Mouse (Mus musculus) ES-E14 (cell line): ENCODE data around the gene Ccdc85c. TPM values are rescaled to one million over a fixed set of nuclear protein-coding genes. Genes with fewer than 3 reads are reported as not detected.

Source experiments
- DNase-seq: peaks from one replicate; pipeline ENCODE4 v3.0.0-alpha.2; 2013; ENCODE audit warnings: low read depth, low spot score
- H3K27ac ChIP-seq: 2 replicates; pipeline ENCODE4 v1.5.1; 2012; ENCODE audit warnings: low read depth, mild to moderate bottlenecking, low read length, moderate library complexity, mixed read lengths; ENCODE audit not compliant: poor library complexity, insufficient read depth, severe bottlenecking
- H3K36me3 ChIP-seq: 2 replicates; pipeline ENCODE4 v1.6.1; 2012; ENCODE audit warnings: mild to moderate bottlenecking, low read length, moderate library complexity, mixed read lengths; ENCODE audit not compliant: control insufficient read depth, poor library complexity, insufficient read depth, severe bottlenecking
- H3K4me1 ChIP-seq, 2 experiments: fragments of 150-350 bp in 1 of 2; sonication (generic) in 1 of 2; 2 replicates each; pipeline ENCODE4 v1.6.1; 2012; ENCODE audit warnings: low read length in 2 of 2, mild to moderate bottlenecking in 1 of 2, mixed read lengths in 1 of 2; ENCODE audit not compliant: control insufficient read depth in 2 of 2, insufficient read depth in 2 of 2, poor library complexity in 1 of 2
- H3K4me3 ChIP-seq, 2 experiments: fragments of 150-350 bp in 1 of 2; sonication (generic) in 1 of 2; 2 replicates each; pipeline ENCODE4 v1.5.1; 2012; ENCODE audit warnings: low read length in 2 of 2, low read depth in 1 of 2, mild to moderate bottlenecking in 1 of 2, mixed read lengths in 1 of 2; ENCODE audit not compliant: insufficient read depth in 1 of 2, poor library complexity in 1 of 2, severe bottlenecking in 1 of 2
- H3K9ac ChIP-seq: 2 replicates; pipeline ENCODE4 v1.6.1; 2012; ENCODE audit warnings: low read depth, mild to moderate bottlenecking, low read length, mixed read lengths; ENCODE audit not compliant: poor library complexity, insufficient read depth, severe bottlenecking
- H3K9me3 ChIP-seq: fragments of 150-350 bp; sonication (generic); 2 replicates; pipeline ENCODE4 v1.6.1; 2012; ENCODE audit warnings: low read depth, mild to moderate bottlenecking, low read length; ENCODE audit not compliant: control insufficient read depth, insufficient read depth
- CHD2 ChIP-seq: IDR thresholded peaks from 2 replicates; pipeline ENCODE4 v1.6.1; 2014; ENCODE audit warnings: mild to moderate bottlenecking, low read depth, low read length, inconsistent platforms
- HCFC1 ChIP-seq: IDR thresholded peaks from 2 replicates; pipeline ENCODE4 v1.6.1; 2012; ENCODE audit warnings: low read length, inconsistent platforms, borderline replicate concordance; ENCODE audit not compliant: insufficient read depth
- MAFK ChIP-seq: IDR thresholded peaks from 2 replicates; pipeline ENCODE4 v1.6.1; 2014; ENCODE audit warnings: mild to moderate bottlenecking, low read depth, low read length, inconsistent platforms; ENCODE audit not compliant: insufficient read depth
- ZC3H11A ChIP-seq: IDR thresholded peaks from 2 replicates; pipeline ENCODE4 v1.6.1; 2012; ENCODE audit warnings: low read depth, mild to moderate bottlenecking, inconsistent platforms, low read length, borderline replicate concordance
- ZNF384 ChIP-seq: IDR thresholded peaks from 2 replicates; pipeline ENCODE4 v1.6.1; 2012; ENCODE audit warnings: low read depth, low read length, inconsistent platforms
- in situ Hi-C, 2 experiments: fragments of 600-800 bp; cut with MboI; formaldehyde crosslinking; loops; one replicate each; pipeline ENCODE4 v1.15.1; 2025; ENCODE audit warnings: low sequenced_read_pairs in 2 of 2, inconsistent platforms in 1 of 2; ENCODE audit not compliant: unreplicated experiment in 2 of 2
- total RNA-seq: library from RNA; depleted of rRNA; stranded (reverse); fragments of 300-350 nt; gene quantifications from 2 replicates; pipeline ENCODE4 v1.2.3, GENCODE M21; 2012

Ccdc85c gene
- total RNA-seq, 1 experiment: 21.9 TPM

- peaks cover 0 to 18% of the 10 kb centered on the region in 2 experiments; a peak in 2 of 4 replicates for H3K4me1 ChIP-seq
These were observed 49.0 kb downstream of the Ccdc85c start for GRCm38 (mm10) chr12:108226216-108226615.

GRCm38 (mm10) chr12:108225781-108226180 lies 49.4 kb downstream of the Ccdc85c start:
- Histone ChIP-seq H3K36me3 (no peaks in the 10 kb centered on the region), H3K4me1 (peaks cover 0 to 22% of the 10 kb centered on the region in 2 experiments; a peak in 2 of 4 replicates), H3K9ac (no peak overlapping the region), H3K27ac (no peak overlapping the region), H3K9me3 (no peaks in the 10 kb centered on the region), H3K4me3 (no peak overlapping the region)
- in situ Hi-C loops: no loop called here
- no peak for TF ChIP-seq ZNF384
- TF ChIP-seq MAFK: no peak
- TF ChIP-seq HCFC1: no peak
- TF ChIP-seq ZC3H11A: no peak
- TF ChIP-seq CHD2: no peak
- no peak for DNase-seq

More at GRCm38 (mm10) chr12:108226216-108226615, 49.0 kb downstream of the Ccdc85c start:
- DNase-seq: no peak
- TF ChIP-seq ZNF384 (no peak), MAFK (no peak), HCFC1 (no peak), ZC3H11A (no peak), CHD2 (no peak)
- Histone ChIP-seq H3K9me3 (no peaks in the 10 kb centered on the region), H3K36me3 (no peaks in the 10 kb centered on the region), H3K4me3 (no peak overlapping the region), H3K9ac (no peak overlapping the region), H3K27ac (no peak overlapping the region)
- in situ Hi-C loops: no loop called here

GRCm38 (mm10) chr12:108223357-108223756 lies 51.9 kb downstream of the Ccdc85c start:
- TF ChIP-seq ZC3H11A: no peak
- TF ChIP-seq ZNF384: no peak
- no peak for TF ChIP-seq CHD2
- TF ChIP-seq HCFC1: no peak
- no peak for TF ChIP-seq MAFK
- 0 out of 4 replicates have a peak overlapping the region, but pooled peaks of 1 of the 2 experiments have one; percentile 21 for H3K4me3 ChIP-seq
- no peaks in the 10 kb centered on the region for H3K36me3 ChIP-seq
- H3K27ac ChIP-seq: no peak overlapping the region
- H3K9me3 ChIP-seq: no peaks in the 10 kb centered on the region
- DNase-seq: no peak
- H3K4me1 ChIP-seq: peaks cover 0 to 30% of the 10 kb centered on the region in 2 experiments; a peak in 2 of 4 replicates
- peak overlapping the region; percentile 26; the same call in 1 of the 2 replicates for H3K9ac ChIP-seq
- in situ Hi-C loops: no loop called here

- Histone ChIP-seq H3K9ac (no peak overlapping the region), H3K4me3 (no peak overlapping the region), H3K9me3 (no peaks in the 10 kb centered on the region), H3K27ac (no peak overlapping the region), H3K36me3 (no peaks in the 10 kb centered on the region), H3K4me1 (peaks cover 0 to 30% of the 10 kb centered on the region in 2 experiments; a peak in 2 of 4 replicates)
- in situ Hi-C loops: no loop called here
- TF ChIP-seq HCFC1 (no peak), ZNF384 (no peak), CHD2 (no peak), MAFK (no peak), ZC3H11A (no peak)
- no peak for DNase-seq
These were observed 53.5 kb downstream of the Ccdc85c start for GRCm38 (mm10) chr12:108221712-108222111.

- no peak overlapping the region for H3K4me3 ChIP-seq
- H3K9me3 ChIP-seq: no peaks in the 10 kb centered on the region
- H3K9ac ChIP-seq: no peak overlapping the region
- TF ChIP-seq ZNF384 (no peak), ZC3H11A (no peak), MAFK (no peak), CHD2 (no peak), HCFC1 (no peak)
- in situ Hi-C loops: no loop called here
- H3K36me3 ChIP-seq: no peaks in the 10 kb centered on the region
- peaks cover 0 to 30% of the 10 kb centered on the region in 2 experiments; a peak in 2 of 4 replicates for H3K4me1 ChIP-seq
- DNase-seq: no peak
- no peak overlapping the region for H3K27ac ChIP-seq
These were observed 54.0 kb downstream of the Ccdc85c start for GRCm38 (mm10) chr12:108221206-108221605.
